Mouse (Mus musculus) spleen, adult 2 months (tissue): ENCODE measurements around the gene Dhx16.

ENCODE experiments used
- CTCF ChIP-seq: fragments of 200-500 bp; IDR thresholded peaks from 2 replicates; pipeline ENCODE4 v1.5.1; 2011; ENCODE audit warnings: mild to moderate bottlenecking, inconsistent platforms; ENCODE audit not compliant: insufficient read depth, insufficient read length, insufficient replicate concordance; ENCODE audit errors: extremely low read depth
- POLR2A ChIP-seq: fragments of 200-500 bp; IDR thresholded peaks from 2 replicates; pipeline ENCODE4 v1.6.1; 2011; ENCODE audit warnings: low read depth, low read length, inconsistent platforms

GRCm38 (mm10) chr17:35866281-35866831, 13.3 kb upstream of the Dhx16 start:
- no peak for TF ChIP-seq CTCF
- TF ChIP-seq POLR2A = peak; percentile 39; the same call in 1 of the 2 replicates
